Mouse (Mus musculus) liver, embryonic 12.5 days (tissue): Measurements from ENCODE around the gene Chn2. TPM values are rescaled to one million over a fixed set of nuclear protein-coding genes. Genes with fewer than 3 reads are reported as not detected.
A peak's percentile ranks its signal among the peaks of the same experiment; 100 is the strongest.

Experiments
- ATAC-seq: fragments of 200-750 bp; cut with Nextera tagmentation; 2 replicates; pipeline ENCODE4 v1.8.0; 2017; ENCODE audit warnings: moderate number of reproducible peaks, mild to moderate bottlenecking, moderate library complexity
- H3K27ac ChIP-seq: fragments of 300-500 bp; sonication (generic); 2 replicates; pipeline ENCODE4 v1.5.1; 2016; ENCODE audit warnings: mild to moderate bottlenecking
- H3K27me3 ChIP-seq: fragments of 300-500 bp; sonication (generic); replicated peaks from 2 replicates; pipeline ENCODE4 v1.6.1; 2016; ENCODE audit warnings: mild to moderate bottlenecking, moderate library complexity
- H3K36me3 ChIP-seq: fragments of 300-500 bp; sonication (generic); 2 replicates; pipeline ENCODE4 v1.6.1; 2016; ENCODE audit warnings: mild to moderate bottlenecking, moderate library complexity
- H3K4me1 ChIP-seq: fragments of 300-500 bp; sonication (generic); 2 replicates; pipeline ENCODE4 v1.6.1; 2016
- H3K4me2 ChIP-seq: fragments of 300-500 bp; sonication (generic); 2 replicates; pipeline ENCODE4 v1.6.1; 2016; ENCODE audit warnings: mild to moderate bottlenecking, moderate library complexity
- H3K4me3 ChIP-seq: fragments of 300-500 bp; sonication (generic); 2 replicates; pipeline ENCODE4 v1.5.1; 2016; ENCODE audit warnings: mild to moderate bottlenecking, moderate library complexity
- H3K9ac ChIP-seq: fragments of 300-500 bp; sonication (generic); 2 replicates; pipeline ENCODE4 v1.6.1; 2016; ENCODE audit warnings: mild to moderate bottlenecking, moderate library complexity
- H3K9me3 ChIP-seq: fragments of 300-500 bp; sonication (generic); replicated peaks from 2 replicates; pipeline ENCODE4 v1.6.1; 2016; ENCODE audit warnings: mild to moderate bottlenecking, moderate library complexity
- WGBS: fragments of 180-500 bp; shearing (Covaris S2); methylation state at CpG from one replicate; pipeline ENCODE4 v1.1.7; 2016; ENCODE audit not compliant: insufficient replicate concordance; 5-methylcytosine and 5-hydroxymethylcytosine counted together
- polyA plus RNA-seq: library from polyadenylated mRNA; unstranded; fragments of >200 nt; fragmentation: Nextera tagmentation; extraction: Ambion mirVana; gene quantifications from 2 replicates; pipeline ENCODE4 v1.2.1, GENCODE M21; 2016

Gene Chn2
- polyA plus RNA-seq = 4.9 and 5.9 TPM in 2 replicates

- peak; percentile 37 for ATAC-seq
- Histone ChIP-seq H3K36me3 (no peaks in the 10 kb centered on the region), H3K4me2 (peak within 1 kb of the TSS; percentile 71), H3K9me3 (no peaks in the 10 kb centered on the region), H3K9ac (peak within 1 kb of the TSS; percentile 55), H3K4me1 (peaks cover 10% of the 10 kb centered on the region; the same call in 1 of the 2 replicates), H3K27me3 (peaks cover 66% of the 10 kb centered on the region), H3K4me3 (peak within 1 kb of the TSS; percentile 57), H3K27ac (no peak within 1 kb of the TSS; the same call in 1 of the 2 replicates)
- under 1% methylated on average over 37 of the region's 43 CpGs for WGBS
Measured at GRCm38 (mm10) chr6:54039357-54039804, at the start of gene Chn2. Gene Chn2 (plus strand): TSS chr6:54039554.

GRCm38 (mm10) chr6:53992386-53992785 lies 47.0 kb upstream of the Chn2 start:
- ATAC-seq = no peak
- no peak overlapping the region for H3K27ac ChIP-seq
- no peaks in the 10 kb centered on the region for H3K9me3 ChIP-seq
- H3K36me3 ChIP-seq = no peaks in the 10 kb centered on the region
- no peak overlapping the region for H3K9ac ChIP-seq
- H3K4me1 ChIP-seq = no peaks in the 10 kb centered on the region
- H3K4me2 ChIP-seq = no peak overlapping the region
- H3K4me3 ChIP-seq = no peak overlapping the region
- no peaks in the 10 kb centered on the region for H3K27me3 ChIP-seq
- 68% methylated on average over 3 of the region's 3 CpGs for WGBS

- H3K27ac ChIP-seq = no peak overlapping the region
- WGBS = 55% methylated on average over 4 of the region's 4 CpGs
Measured at GRCm38 (mm10) chr6:53995519-53995918, 43.8 kb upstream of the Chn2 start.

GRCm38 (mm10) chr6:53996226-53996955 lies 43.0 kb upstream of the Chn2 start:
- Histone ChIP-seq H3K27ac (no peak overlapping the region), H3K9ac (no peak overlapping the region), H3K4me1 (no peaks in the 10 kb centered on the region), H3K36me3 (no peaks in the 10 kb centered on the region), H3K4me2 (no peak overlapping the region), H3K27me3 (no peaks in the 10 kb centered on the region), H3K4me3 (no peak overlapping the region), H3K9me3 (no peaks in the 10 kb centered on the region)
- ATAC-seq = no peak
- WGBS = 69% methylated on average over 3 of the region's 3 CpGs

More at GRCm38 (mm10) chr6:53995519-53995918, 43.8 kb upstream of the Chn2 start:
- Histone ChIP-seq H3K9me3 (no peaks in the 10 kb centered on the region), H3K4me1 (no peaks in the 10 kb centered on the region), H3K4me2 (no peak overlapping the region), H3K9ac (no peak overlapping the region), H3K27me3 (no peaks in the 10 kb centered on the region), H3K36me3 (no peaks in the 10 kb centered on the region), H3K4me3 (no peak overlapping the region)
- ATAC-seq = no peak

- WGBS = 62% methylated on average over 4 of the region's 4 CpGs
- Histone ChIP-seq H3K4me2 (no peak overlapping the region), H3K9me3 (no peaks in the 10 kb centered on the region), H3K27me3 (no peaks in the 10 kb centered on the region), H3K9ac (no peak overlapping the region), H3K4me3 (no peak overlapping the region), H3K36me3 (no peaks in the 10 kb centered on the region), H3K27ac (no peak overlapping the region), H3K4me1 (peaks cover 4% of the 10 kb centered on the region; the same call in 1 of the 2 replicates)
- ATAC-seq = no peak
Measured at GRCm38 (mm10) chr6:54005302-54005701, 34.1 kb upstream of the Chn2 start.

- no peak overlapping the region for H3K4me3 ChIP-seq
- no peak overlapping the region for H3K9ac ChIP-seq
- no peak overlapping the region for H3K4me2 ChIP-seq
- no peak for ATAC-seq
- no peak overlapping the region for H3K27ac ChIP-seq
- 78% methylated on average over 16 of the region's 16 CpGs for WGBS
- H3K27me3 ChIP-seq = no peaks in the 10 kb centered on the region
- no peaks in the 10 kb centered on the region for H3K36me3 ChIP-seq
- H3K9me3 ChIP-seq = no peaks in the 10 kb centered on the region
- peaks cover 4% of the 10 kb centered on the region; the same call in 1 of the 2 replicates for H3K4me1 ChIP-seq
Measured at GRCm38 (mm10) chr6:54008448-54009120, 30.8 kb upstream of the Chn2 start.

GRCm38 (mm10) chr6:54009293-54009692 lies 30.1 kb upstream of the Chn2 start:
- H3K27me3 ChIP-seq = no peaks in the 10 kb centered on the region
- no peak for ATAC-seq
- no peak overlapping the region for H3K4me3 ChIP-seq
- no peak overlapping the region for H3K4me2 ChIP-seq
- H3K4me1 ChIP-seq = peaks cover 4% of the 10 kb centered on the region; the same call in 1 of the 2 replicates
- H3K36me3 ChIP-seq = no peaks in the 10 kb centered on the region
- H3K9me3 ChIP-seq = no peaks in the 10 kb centered on the region
- no peak overlapping the region for H3K9ac ChIP-seq
- H3K27ac ChIP-seq = no peak overlapping the region
- WGBS = 46% methylated on average over 4 of the region's 4 CpGs

- Histone ChIP-seq H3K27ac (no peak overlapping the region), H3K9me3 (no peaks in the 10 kb centered on the region), H3K9ac (no peak overlapping the region), H3K4me3 (no peak overlapping the region), H3K27me3 (no peaks in the 10 kb centered on the region), H3K4me2 (no peak overlapping the region), H3K4me1 (no peaks in the 10 kb centered on the region), H3K36me3 (no peaks in the 10 kb centered on the region)
- ATAC-seq = no peak
- 74% methylated on average over 9 of the region's 9 CpGs for WGBS
Measured at GRCm38 (mm10) chr6:54010362-54010761, 29.0 kb upstream of the Chn2 start.

GRCm38 (mm10) chr6:54012163-54012562 lies 27.2 kb upstream of the Chn2 start:
- no peaks in the 10 kb centered on the region for H3K4me1 ChIP-seq
- H3K4me3 ChIP-seq = no peak overlapping the region
- no peaks in the 10 kb centered on the region for H3K36me3 ChIP-seq
- ATAC-seq = no peak
- no peaks in the 10 kb centered on the region for H3K9me3 ChIP-seq
- WGBS = 63% methylated on average over 1 of the region's 1 CpGs
- H3K27me3 ChIP-seq = no peaks in the 10 kb centered on the region
- no peak overlapping the region for H3K27ac ChIP-seq
- no peak overlapping the region for H3K9ac ChIP-seq
- no peak overlapping the region for H3K4me2 ChIP-seq

GRCm38 (mm10) chr6:54018038-54018437 lies 21.3 kb upstream of the Chn2 start:
- H3K27me3 ChIP-seq = no peaks in the 10 kb centered on the region
- 0 out of 2 replicates have a peak, but pooled peaks cover 6% of the 10 kb centered on the region for H3K4me1 ChIP-seq
- no peak overlapping the region for H3K9ac ChIP-seq
- ATAC-seq = no peak
- no peaks in the 10 kb centered on the region for H3K36me3 ChIP-seq
- H3K27ac ChIP-seq = no peak overlapping the region
- H3K4me2 ChIP-seq = no peak overlapping the region
- WGBS = 26% methylated on average over 2 of the region's 2 CpGs
- H3K9me3 ChIP-seq = no peaks in the 10 kb centered on the region
- H3K4me3 ChIP-seq = no peak overlapping the region

- no peaks in the 10 kb centered on the region for H3K27me3 ChIP-seq
- H3K4me1 ChIP-seq = 0 out of 2 replicates have a peak, but pooled peaks cover 6% of the 10 kb centered on the region
- WGBS = 56% methylated on average over 5 of the region's 5 CpGs
Measured at GRCm38 (mm10) chr6:54018861-54019260, 20.5 kb upstream of the Chn2 start.

GRCm38 (mm10) chr6:54021123-54021789 lies 18.1 kb upstream of the Chn2 start:
- no peaks in the 10 kb centered on the region for H3K9me3 ChIP-seq
- H3K4me2 ChIP-seq = peak overlapping the region; percentile 46
- no peaks in the 10 kb centered on the region for H3K27me3 ChIP-seq
- 20% methylated on average over 15 of the region's 15 CpGs for WGBS
- H3K27ac ChIP-seq = no peak overlapping the region
- H3K4me3 ChIP-seq = no peak overlapping the region
- H3K36me3 ChIP-seq = no peaks in the 10 kb centered on the region
- no peak overlapping the region for H3K9ac ChIP-seq
- H3K4me1 ChIP-seq = 0 out of 2 replicates have a peak, but pooled peaks cover 6% of the 10 kb centered on the region
- ATAC-seq = no peak

More at GRCm38 (mm10) chr6:54018861-54019260, 20.5 kb upstream of the Chn2 start:
- Histone ChIP-seq H3K36me3 (no peaks in the 10 kb centered on the region), H3K9ac (no peak overlapping the region), H3K27ac (no peak overlapping the region), H3K4me3 (no peak overlapping the region), H3K4me2 (no peak overlapping the region), H3K9me3 (no peaks in the 10 kb centered on the region)
- ATAC-seq = no peak
